Mouse (Mus musculus): ENCODE data around the gene Itpr2.

- TF ChIP-seq POLR2A (IDR thresholded peaks at IDR 0.05; ENCODE audit: borderline replicate concordance, insufficient read depth, low read length): no peak
- TF ChIP-seq CTCF (IDR thresholded peaks at IDR 0.05; ENCODE audit: borderline replicate concordance, insufficient read depth, low read depth, low read length): no peak
These were observed 246.4 kb downstream of the Itpr2 start for GRCm38 (mm10) chr6:146255656-146256055.

All from cerebellum, adult 2 months (tissue).